Mouse (Mus musculus): ENCODE measurements around the gene Rasd1.

GRCm38 (mm10) chr11:59920331-59920730 is 44.4 kb downstream of the Rasd1 start:
- TF ChIP-seq CTCF (IDR thresholded peaks at IDR 0.05; ENCODE audit: borderline replicate concordance, insufficient read depth, low read length), result no peak
- no peak for TF ChIP-seq POLR2A (IDR thresholded peaks at IDR 0.05; ENCODE audit: low read depth, low read length)
